Mouse (Mus musculus) T-cell, adult 2 months (primary cell): Measurements from ENCODE around the gene Ces4a.
"Not testable (repeated sequence)": the region's sequence is repeated elsewhere in the genome, so short reads cannot be mapped to it uniquely, and the experiment has no call there.

Experiments used
- DNase-seq: peaks from one replicate; pipeline ENCODE4 v3.0.0; 2022; ENCODE audit warnings: low spot score

The Ces4a gene

GRCm38 (mm10) chr8:105170041-105170380, 38.4 kb downstream of the Ces4a start:
- DNase-seq, result no peak

- DNase-seq, result peak; percentile 98
These were observed 38.9 kb downstream of the Ces4a start, which contains the start of gene Cbfb for GRCm38 (mm10) chr8:105170381-105171115. Gene Cbfb, plus strand, starts transcription at chr8:105170674.

- DNase-seq, result peak; percentile 61
These were observed 39.8 kb downstream of the Ces4a start for GRCm38 (mm10) chr8:105171116-105172002.

GRCm38 (mm10) chr8:105172003-105172362, 40.4 kb downstream of the Ces4a start:
- no peak for DNase-seq

GRCm38 (mm10) chr8:105175287-105175686, 43.7 kb downstream of the Ces4a start:
- DNase-seq, result not testable (repeated sequence)

- DNase-seq, result no peak
These were observed 46.7 kb downstream of the Ces4a start for GRCm38 (mm10) chr8:105178211-105178800.

- no peak for DNase-seq
These were observed 50.6 kb downstream of the Ces4a start for GRCm38 (mm10) chr8:105182201-105182600.

- no peak for DNase-seq
These were observed 54.9 kb downstream of the Ces4a start for GRCm38 (mm10) chr8:105186467-105187005.

GRCm38 (mm10) chr8:105192182-105192581, 60.6 kb downstream of the Ces4a start:
- no peak for DNase-seq
